21 mouse cellular contexts compared by ENCODE assay signal in genomic region chr3:53931745-53932144, GRCm38 (mm10).
DNase-seq lines count a peak whose midpoint lies in the region; ATAC-seq and TF ChIP-seq lines count a peak whose summit lies in the region.
"Had no signal": no experiment of that assay in that cellular context is flagged by ENCODE, and none has a peak within 500 bp of the region (broad histone marks: within the 10 kb centered on the region; RNA-seq: fewer than 3 reads in every experiment).

No protein-coding gene starts in this region.

- TF ChIP-seq CTCF in olfactory bulb, adult 2 months (IDR thresholded peaks at IDR 0.05; ENCODE audit: insufficient read depth, low read depth, low read length) = no peak

- 64% methylated on average over 6 of the region's 6 CpGs for WGBS in heart, embryonic 11.5 days (ENCODE audit: insufficient replicate concordance)
- 26% methylated on average over 6 of the region's 6 CpGs for WGBS in olfactory bulb, adult 2 months
- WGBS in midbrain, embryonic 10.5 days = 83% methylated on average over 6 of the region's 6 CpGs

- intact Hi-C loops in left cerebral cortex, postnatal 25 days (cut with DNase I) = no loop called here

- no peak for TF ChIP-seq POLR2A in olfactory bulb, adult 2 months (IDR thresholded peaks at IDR 0.05; ENCODE audit: insufficient read depth, low read depth, low read length)

- no peak overlapping the region for H3K9ac ChIP-seq in heart, embryonic 11.5 days (ENCODE audit: low read depth, low read length)
- H3K9ac ChIP-seq: embryonic facial prominence, embryonic 15.5 days; heart, embryonic 12.5 days; hindbrain, embryonic 14.5 days had no signal

- peak; percentile 17 for DNase-seq in heart, adult 11 months
- DNase-seq in left cerebral cortex, postnatal 25 days (ENCODE audit: low spot score in 2 of 2) = peak; percentile 10 to 60
- DNase-seq in left cerebral cortex, adult 8-10 months (ENCODE audit: low spot score in 2 of 2) = no peak
- no peak for DNase-seq in midbrain, embryonic 10.5 days (ENCODE audit: low spot score)
- DNase-seq: adrenal gland, adult 8-10 months; adrenal gland, postnatal 36 days; cerebellum, adult 11 months; cerebellum, adult 8-10 months; cerebellum, postnatal 14 days; embryo, embryonic 11 days; gastrocnemius, postnatal 10 days; heart, adult 2 months had no signal

- no peaks in the 10 kb centered on the region for H3K9me3 ChIP-seq in heart, embryonic 11.5 days (replicated peaks; ENCODE audit: control insufficient read depth, low read length)
- H3K9me3 ChIP-seq in midbrain, embryonic 10.5 days (replicated peaks) = no peaks in the 10 kb centered on the region
- H3K9me3 ChIP-seq: embryonic facial prominence, embryonic 15.5 days; forebrain, embryonic 10.5 days; heart, embryonic 12.5 days; hindbrain, embryonic 10.5 days had no signal

- no peak overlapping the region for H3K4me2 ChIP-seq in heart, embryonic 11.5 days
- H3K4me2 ChIP-seq: embryonic facial prominence, embryonic 15.5 days; heart, embryonic 12.5 days; hindbrain, embryonic 14.5 days had no signal

- no peaks in the 10 kb centered on the region for H3K27me3 ChIP-seq in heart, embryonic 11.5 days (ENCODE audit: control insufficient read depth, insufficient read depth, low read length)
- H3K27me3 ChIP-seq in midbrain, embryonic 10.5 days (ENCODE audit: low read depth, poor library complexity, severe bottlenecking) = no peaks in the 10 kb centered on the region
- H3K27me3 ChIP-seq: embryonic facial prominence, embryonic 15.5 days; heart, embryonic 12.5 days had no signal

- ATAC-seq in heart, embryonic 11.5 days (replicated peaks; ENCODE audit: insufficient number of reproducible peaks, low FRiP score, low TSS enrichment) = no peak
- ATAC-seq: forebrain, embryonic 14.5 days had no signal

- no peaks in the 10 kb centered on the region for H3K36me3 ChIP-seq in heart, embryonic 11.5 days (ENCODE audit: control insufficient read depth, insufficient read depth, low read length)
- H3K36me3 ChIP-seq in midbrain, embryonic 10.5 days = no peaks in the 10 kb centered on the region
- H3K36me3 ChIP-seq: embryonic facial prominence, embryonic 15.5 days; forebrain, embryonic 10.5 days; heart, embryonic 12.5 days; hindbrain, embryonic 10.5 days had no signal

- H3K4me1 ChIP-seq in heart, embryonic 11.5 days (ENCODE audit: control insufficient read depth, insufficient read depth, low read length) = no peaks in the 10 kb centered on the region
- no peaks in the 10 kb centered on the region for H3K4me1 ChIP-seq in olfactory bulb, adult 2 months (ENCODE audit: control insufficient read depth, insufficient read depth, low read length)
- H3K4me1 ChIP-seq in midbrain, embryonic 10.5 days = no peaks in the 10 kb centered on the region
- H3K4me1 ChIP-seq: embryonic facial prominence, embryonic 15.5 days; forebrain, embryonic 10.5 days; heart, embryonic 12.5 days; hindbrain, embryonic 10.5 days had no signal

- H3K27ac ChIP-seq in heart, embryonic 11.5 days (ENCODE audit: low read depth, low read length) = no peak overlapping the region
- peak overlapping the region; percentile 58 for H3K27ac ChIP-seq in olfactory bulb, adult 2 months (ENCODE audit: insufficient read depth, low read depth, low read length)
- H3K27ac ChIP-seq in midbrain, embryonic 10.5 days (replicated peaks) = no peak overlapping the region
- H3K27ac ChIP-seq: embryonic facial prominence, embryonic 15.5 days; forebrain, embryonic 10.5 days; heart, adult 2 months; hindbrain, embryonic 10.5 days; hindbrain, embryonic 14.5 days had no signal

- no peak overlapping the region for H3K4me3 ChIP-seq in heart, embryonic 11.5 days (ENCODE audit: low read depth, low read length)
- H3K4me3 ChIP-seq in olfactory bulb, adult 2 months (ENCODE audit: insufficient read depth, low read depth, low read length) = no peak overlapping the region
- no peak overlapping the region for H3K4me3 ChIP-seq in midbrain, embryonic 10.5 days
- H3K4me3 ChIP-seq: embryonic facial prominence, embryonic 15.5 days; erythroblast, embryonic 14.5 days; forebrain, embryonic 10.5 days; heart, adult 2 months; heart, embryonic 12.5 days; hindbrain, embryonic 10.5 days had no signal

Comparison
In these comparisons a context has a peak if more than half of its experiments do, and no peak if none do; other contexts are left out.
1. DNase-seq: peak in heart, adult 11 months (single experiment) and left cerebral cortex, postnatal 25 days (2 of 2); none in left cerebral cortex, adult 8-10 months (0 of 2) and midbrain, embryonic 10.5 days (single experiment).